Mouse (Mus musculus): ENCODE measurements around the gene Gm4969. TPM values are rescaled to one million over a fixed set of nuclear protein-coding genes. Genes with fewer than 3 reads are reported as not detected.
A peak's percentile ranks its signal among the peaks of the same experiment; 100 is the strongest.
"Not testable (repeated sequence)": the region's sequence is repeated elsewhere in the genome, so short reads cannot be mapped to it uniquely, and the experiment has no call there.

Gene Gm4969
- polyA plus RNA-seq, 1 experiment from 2014 or later, result 6.9 TPM

DNA sequence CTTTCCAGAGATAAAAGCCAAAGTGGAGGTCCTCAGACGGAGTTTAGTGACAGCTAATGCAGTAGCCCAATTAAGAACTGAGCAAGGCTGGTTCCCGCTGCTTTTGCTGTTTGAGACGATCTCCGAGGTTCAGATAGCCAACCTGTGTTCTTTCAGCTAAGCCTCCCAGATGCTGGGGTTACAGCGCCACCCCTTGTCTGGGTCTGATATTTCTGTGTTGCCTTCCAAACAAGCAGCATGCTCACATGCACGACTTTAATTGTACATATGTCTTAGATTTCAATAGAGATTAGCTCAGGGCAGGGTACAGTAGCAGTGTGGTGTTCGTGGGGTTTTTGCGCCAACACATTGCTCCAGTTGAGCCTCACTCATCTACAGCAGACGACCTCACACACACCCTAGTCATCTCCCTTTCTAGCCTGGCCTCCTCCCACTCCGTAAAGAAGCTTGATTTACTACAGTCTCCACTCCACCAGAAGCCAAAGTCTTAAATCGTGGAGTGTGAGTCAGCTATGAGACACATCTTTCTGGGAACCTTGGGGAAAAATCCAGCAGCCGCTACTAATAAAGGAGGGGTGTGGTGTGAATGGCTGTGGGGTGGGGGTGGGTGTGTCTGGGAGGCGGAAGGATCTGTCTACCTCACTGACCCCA, 37.8 kb upstream of the Gm4969 start:
- Histone ChIP-seq H3K4me3 (no peak overlapping the region), H3K9me3 (no peaks in the 10 kb centered on the region), H3K27me3 (replicated peaks) (peaks cover 12% of the 10 kb centered on the region), H3K4me2 (no peak overlapping the region), H3K27ac (no peak overlapping the region), H3K36me3 (replicated peaks) (peaks cover 18% of the 10 kb centered on the region; the same call in 1 of the 2 replicates), H3K4me1 (peaks cover 29% of the 10 kb centered on the region), H3K9ac (no peak overlapping the region)
- ATAC-seq (replicated peaks), result no peak
- WGBS, result 58% methylated on average over 13 of the region's 13 CpGs

DNA sequence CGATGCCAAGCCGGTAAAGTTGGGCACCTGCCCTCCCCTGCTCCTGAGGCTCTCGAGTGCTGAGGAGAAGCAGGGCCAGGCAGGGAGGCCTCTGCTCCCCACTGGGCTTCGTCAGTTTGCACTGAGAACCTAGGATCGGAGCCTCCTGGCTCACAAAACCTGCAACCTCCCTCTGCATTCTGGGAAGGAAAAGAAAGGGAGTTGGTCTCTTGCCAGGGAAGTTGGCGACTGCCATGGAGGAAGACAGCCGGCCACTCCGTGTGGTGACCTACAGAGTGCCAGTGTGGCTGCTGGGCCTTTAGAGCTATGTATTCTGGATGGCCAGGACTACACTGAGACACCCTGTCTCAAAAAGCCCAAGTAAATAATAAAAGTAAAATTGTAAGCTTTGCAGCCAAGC, 36.6 kb upstream of the Gm4969 start:
- WGBS, result 85% methylated on average over 8 of the region's 8 CpGs
- H3K27ac ChIP-seq, result no peak overlapping the region

DNA sequence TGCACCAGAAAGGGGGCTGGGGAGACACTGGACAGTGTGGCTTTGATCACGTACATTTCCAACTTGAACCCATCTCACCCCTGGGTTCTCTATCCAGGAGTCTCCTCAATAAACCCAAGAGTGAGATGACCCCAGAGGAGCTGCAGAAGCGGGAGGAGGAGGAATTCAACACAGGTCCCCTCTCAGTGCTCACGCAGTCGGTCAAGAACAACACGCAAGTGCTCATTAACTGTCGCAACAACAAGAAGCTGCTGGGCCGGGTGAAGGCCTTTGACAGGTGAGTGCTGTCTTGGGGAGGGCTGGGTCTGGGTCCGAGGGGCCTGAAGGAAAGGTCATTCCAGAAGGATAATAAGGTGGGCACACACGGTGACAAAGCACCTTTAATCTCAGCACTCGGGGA, 33.0 kb upstream of the Gm4969 start:
- not testable (repeated sequence) for H3K9me3 ChIP-seq; H3K9ac ChIP-seq; ATAC-seq (replicated peaks); H3K27me3 ChIP-seq (replicated peaks); H3K4me3 ChIP-seq; H3K4me2 ChIP-seq; H3K27ac ChIP-seq
- Histone ChIP-seq H3K36me3 (replicated peaks) (peaks cover 18% of the 10 kb centered on the region; the same call in 1 of the 2 replicates), H3K4me1 (peaks cover 25% of the 10 kb centered on the region)
- 94% methylated on average over 10 of the region's 10 CpGs for WGBS

More for the DNA sequence above, 36.6 kb upstream of the Gm4969 start:
- no peak overlapping the region for H3K9ac ChIP-seq
- H3K27me3 ChIP-seq (replicated peaks), result peaks cover 8% of the 10 kb centered on the region
- H3K36me3 ChIP-seq (replicated peaks), result peaks cover 18% of the 10 kb centered on the region; the same call in 1 of the 2 replicates
- ATAC-seq (replicated peaks), result no peak
- no peaks in the 10 kb centered on the region for H3K9me3 ChIP-seq
- H3K4me1 ChIP-seq, result peaks cover 32% of the 10 kb centered on the region
- H3K4me3 ChIP-seq, result no peak overlapping the region
- H3K4me2 ChIP-seq, result no peak overlapping the region

DNA sequence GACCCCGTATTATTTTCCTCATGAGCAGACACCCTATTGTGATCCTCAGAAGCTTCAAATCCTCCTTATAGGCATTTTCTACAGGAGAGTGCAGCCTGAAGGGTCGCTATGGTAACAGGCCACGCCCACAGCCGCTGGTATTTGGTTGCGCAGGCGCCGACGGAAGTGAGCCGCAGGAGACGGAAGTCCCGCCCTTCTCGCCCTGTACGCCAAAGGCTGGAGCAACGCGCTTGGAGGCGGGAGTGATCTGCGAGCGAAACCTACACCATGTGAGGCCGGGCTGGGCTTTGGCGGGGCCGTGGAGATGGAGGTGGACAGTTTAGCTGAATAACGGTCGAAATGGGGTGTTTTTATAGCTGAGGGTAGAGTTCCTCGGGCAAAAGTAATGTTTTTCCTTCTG, 31.5 kb upstream of the Gm4969 start, which contains the start of gene Snrpd2:
Gene Snrpd2, plus strand, starts transcription at position 97 of the 400 bp plus-strand sequence.
- H3K36me3 ChIP-seq (replicated peaks), result peaks cover 18% of the 10 kb centered on the region; the same call in 1 of the 2 replicates
- peak; percentile 91 for ATAC-seq (replicated peaks)
- peak within 1 kb of the TSS; percentile 71 for H3K9ac ChIP-seq
- H3K4me1 ChIP-seq, result peaks cover 25% of the 10 kb centered on the region
- H3K4me2 ChIP-seq, result peak within 1 kb of the TSS; percentile 76
- under 1% methylated on average over 24 of the region's 24 CpGs for WGBS
- H3K27ac ChIP-seq, result peak within 1 kb of the TSS; percentile 87
- no peaks in the 10 kb centered on the region for H3K27me3 ChIP-seq (replicated peaks)
- no peaks in the 10 kb centered on the region for H3K9me3 ChIP-seq
- peak within 1 kb of the TSS; percentile 54 for H3K4me3 ChIP-seq

DNA sequence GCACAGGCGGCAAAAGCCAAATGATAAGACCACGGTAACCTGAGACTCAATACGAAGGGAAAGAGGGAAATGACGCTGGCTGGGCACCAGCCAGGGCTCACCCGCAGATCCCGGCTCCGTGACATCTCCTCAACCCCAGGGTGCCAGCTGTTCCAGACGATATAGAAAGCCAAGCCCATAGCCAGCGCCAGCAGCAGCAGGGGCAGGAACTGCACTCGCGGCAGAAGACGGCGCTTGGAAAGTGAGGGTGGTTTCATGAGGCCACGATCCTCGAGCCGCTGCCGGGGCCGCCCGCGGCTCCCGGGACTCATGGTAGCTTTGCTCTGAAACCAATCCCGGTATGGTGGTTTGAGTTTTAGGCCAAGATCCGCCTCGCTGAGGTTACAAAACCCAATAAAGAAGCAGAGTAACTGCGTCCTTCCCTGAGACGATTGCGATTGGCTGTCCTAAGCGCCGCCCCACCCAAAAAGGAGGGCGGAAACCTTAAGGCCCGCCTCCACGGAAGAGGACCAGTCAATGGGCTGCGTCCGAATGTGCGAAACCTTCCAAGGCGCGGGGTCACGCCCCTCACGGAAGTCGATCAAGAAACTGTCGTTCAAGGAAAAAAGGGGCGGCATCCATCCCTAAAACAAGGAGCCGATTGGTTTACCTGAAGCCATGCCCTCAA, 30.8 kb upstream of the Gm4969 start, which contains the start of gene Qpctl:
Gene Qpctl, minus strand, starts transcription at position 417 of the 667 bp plus-strand sequence.
- H3K4me2 ChIP-seq, result peak within 1 kb of the TSS; percentile 76
- peak; percentile 98 for ATAC-seq (replicated peaks)
- under 1% methylated on average over 43 of the region's 43 CpGs for WGBS

DNA sequence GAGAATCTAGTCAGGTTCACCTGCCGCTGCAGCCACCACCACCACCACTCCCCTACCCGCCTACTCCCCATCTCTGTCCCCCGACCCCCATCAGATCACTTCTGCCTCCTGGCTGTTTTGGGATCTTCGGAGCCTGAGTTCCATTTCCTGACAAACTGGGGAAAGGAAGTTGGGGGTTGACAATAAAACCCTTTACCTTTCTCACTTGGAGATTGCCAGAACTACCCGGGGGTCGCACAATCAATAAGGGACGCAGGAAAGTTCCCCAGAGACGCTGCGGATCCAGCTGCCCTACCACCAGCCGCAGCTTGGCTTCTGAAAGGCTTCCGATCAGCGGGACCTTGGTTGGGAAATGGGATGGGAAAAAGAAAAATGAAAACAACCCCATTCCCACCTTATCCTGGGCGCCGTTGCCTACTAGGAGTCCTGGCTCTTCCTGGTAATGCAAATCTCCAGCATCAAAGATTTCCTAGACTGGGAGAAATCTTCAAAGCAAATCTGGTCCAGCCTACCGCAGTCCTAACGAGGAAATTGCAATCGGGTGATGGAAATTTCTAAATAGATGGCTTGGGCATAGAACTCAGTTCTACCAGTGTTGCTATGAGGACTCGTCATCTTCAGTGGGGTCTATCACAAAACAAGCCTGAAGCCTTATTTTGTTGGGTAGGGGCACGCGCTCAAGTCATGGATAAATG, 30.2 kb upstream of the Gm4969 start:
- peaks cover 11% of the 10 kb centered on the region; the same call in 1 of the 2 replicates for H3K36me3 ChIP-seq (replicated peaks)
- H3K4me3 ChIP-seq, result peak overlapping the region; percentile 54
- H3K27me3 ChIP-seq (replicated peaks), result no peaks in the 10 kb centered on the region
- no peak for ATAC-seq (replicated peaks)
- H3K4me2 ChIP-seq, result peak overlapping the region; percentile 76
- peaks cover 25% of the 10 kb centered on the region for H3K4me1 ChIP-seq
- peak overlapping the region; percentile 71 for H3K9ac ChIP-seq
- no peaks in the 10 kb centered on the region for H3K9me3 ChIP-seq
- H3K27ac ChIP-seq, result peak overlapping the region; percentile 87
- WGBS, result 13% methylated on average over 20 of the region's 20 CpGs

More for the DNA sequence above, 30.8 kb upstream of the Gm4969 start, which contains the start of gene Qpctl:
- H3K4me3 ChIP-seq, result peak within 1 kb of the TSS; percentile 54
- peaks cover 18% of the 10 kb centered on the region; the same call in 1 of the 2 replicates for H3K36me3 ChIP-seq (replicated peaks)
- H3K9me3 ChIP-seq, result no peaks in the 10 kb centered on the region
- peak within 1 kb of the TSS; percentile 71 for H3K9ac ChIP-seq
- peaks cover 25% of the 10 kb centered on the region for H3K4me1 ChIP-seq
- H3K27ac ChIP-seq, result peak within 1 kb of the TSS; percentile 87
- no peaks in the 10 kb centered on the region for H3K27me3 ChIP-seq (replicated peaks)

DNA sequence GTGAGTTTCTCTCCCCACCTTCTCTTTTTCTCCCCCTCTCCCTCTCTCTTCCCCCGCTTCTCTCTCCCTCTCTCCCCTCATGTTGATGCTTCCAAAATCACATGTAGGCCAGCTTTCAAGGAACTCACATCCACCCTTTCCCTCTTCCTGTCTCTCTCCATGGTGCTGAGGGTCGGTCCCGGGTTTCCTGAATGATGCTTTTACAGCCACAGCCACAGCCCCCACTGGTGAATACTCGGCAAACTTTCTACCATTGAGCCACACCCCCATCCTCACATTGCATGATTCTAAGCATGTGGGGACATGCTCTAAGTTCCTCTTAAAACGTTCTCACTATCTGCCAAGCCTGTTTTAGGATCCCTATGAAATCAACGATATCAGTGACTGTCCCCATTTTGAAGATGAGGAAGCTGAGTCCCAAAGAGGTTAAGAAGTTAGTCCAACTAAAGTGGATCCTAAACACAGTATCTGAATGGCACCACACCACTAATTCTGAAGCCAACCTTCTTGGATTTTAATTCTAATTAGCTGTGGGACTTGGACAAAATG, 29.4 kb upstream of the Gm4969 start:
- Histone ChIP-seq H3K27me3 (replicated peaks) (no peaks in the 10 kb centered on the region), H3K4me3 (peak overlapping the region; percentile 54; the same call in 1 of the 2 replicates), H3K4me1 (peaks cover 25% of the 10 kb centered on the region), H3K9ac (no peak overlapping the region), H3K27ac (no peak overlapping the region), H3K9me3 (no peaks in the 10 kb centered on the region), H3K4me2 (peak overlapping the region; percentile 76), H3K36me3 (replicated peaks) (peaks cover 4% of the 10 kb centered on the region; the same call in 1 of the 2 replicates)
- no peak for ATAC-seq (replicated peaks)
- WGBS, result 65% methylated on average over 6 of the region's 6 CpGs

DNA sequence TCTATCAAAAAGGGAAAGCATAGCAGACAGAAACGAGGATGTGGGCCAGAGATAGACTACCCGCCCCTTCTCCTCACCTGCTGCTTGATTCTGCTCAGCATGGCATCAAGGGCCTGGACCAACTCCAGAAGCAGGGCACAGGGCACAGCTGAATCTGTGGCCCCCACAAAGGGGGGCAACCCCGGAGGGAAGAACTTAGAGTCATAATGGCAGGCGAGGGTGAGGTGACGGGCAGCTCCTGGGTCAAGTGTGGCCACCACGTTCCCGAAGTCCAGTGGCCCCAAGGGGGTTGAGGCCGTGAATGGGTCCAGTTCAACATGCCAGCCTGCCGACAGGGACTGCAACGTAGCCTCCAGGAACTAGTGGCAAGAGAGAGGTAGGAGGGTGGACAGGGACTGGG, 28.6 kb upstream of the Gm4969 start:
- Histone ChIP-seq H3K4me1 (peaks cover 25% of the 10 kb centered on the region), H3K4me3 (no peak overlapping the region), H3K36me3 (replicated peaks) (0 out of 2 replicates have a peak, but pooled peaks cover 3% of the 10 kb centered on the region), H3K9me3 (no peaks in the 10 kb centered on the region), H3K9ac (no peak overlapping the region), H3K27ac (no peak overlapping the region), H3K4me2 (no peak overlapping the region), H3K27me3 (replicated peaks) (no peaks in the 10 kb centered on the region)
- 88% methylated on average over 10 of the region's 10 CpGs for WGBS
- ATAC-seq (replicated peaks), result no peak

DNA sequence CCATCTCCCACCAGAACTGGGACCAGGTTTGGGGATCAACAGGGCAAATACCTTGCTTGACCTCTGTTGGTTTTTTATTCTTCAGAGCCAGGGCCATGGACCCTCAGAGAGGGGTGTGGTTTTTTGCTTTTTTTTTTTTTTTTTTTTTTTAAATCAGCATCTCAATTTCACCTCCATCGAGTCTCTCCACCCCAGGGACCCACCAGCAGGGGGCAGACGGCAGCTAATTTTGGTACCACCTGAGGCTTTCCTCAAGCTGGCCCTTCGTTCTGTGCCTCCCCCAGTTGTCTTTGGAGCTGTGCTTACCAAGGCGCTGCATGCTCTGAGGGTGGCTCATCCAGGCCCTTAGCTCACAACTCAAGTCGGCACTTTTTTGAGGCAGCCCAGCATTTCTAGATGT, 19.2 kb upstream of the Gm4969 start:
- peaks cover 22% of the 10 kb centered on the region; the same call in 1 of the 2 replicates for H3K36me3 ChIP-seq (replicated peaks)
- WGBS, result 53% methylated on average over 5 of the region's 5 CpGs

DNA sequence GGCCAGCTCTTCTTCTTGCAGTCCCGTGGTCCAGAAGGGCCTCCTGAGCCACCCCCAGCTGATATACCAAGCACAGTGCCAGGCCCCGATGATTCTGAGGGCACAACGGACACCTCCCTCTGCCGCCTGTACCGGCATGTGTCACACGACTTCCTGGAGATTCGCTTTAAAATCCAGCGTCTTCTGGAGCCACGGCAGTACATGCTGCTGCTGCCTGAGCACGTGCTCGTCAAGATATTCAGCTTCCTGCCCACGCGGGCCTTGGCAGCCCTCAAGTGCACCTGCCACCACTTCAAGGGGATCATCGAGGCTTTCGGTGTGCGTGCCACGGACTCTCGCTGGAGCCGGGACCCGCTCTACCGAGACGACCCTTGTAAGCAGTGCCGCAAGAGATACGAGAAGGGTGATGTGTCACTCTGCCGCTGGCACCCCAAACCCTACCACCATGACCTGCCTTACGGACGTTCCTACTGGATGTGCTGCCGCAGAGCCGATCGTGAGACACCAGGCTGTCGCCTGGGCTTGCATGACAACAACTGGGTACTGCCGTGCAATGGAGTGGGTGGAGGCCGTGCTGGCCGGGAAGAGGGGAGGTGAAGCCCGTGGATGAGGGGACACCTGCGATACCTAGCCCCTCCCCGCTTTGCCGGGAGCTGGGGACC, 18.6 kb upstream of the Gm4969 start:
- peaks cover 4% of the 10 kb centered on the region for H3K4me1 ChIP-seq
- no peak overlapping the region for H3K4me2 ChIP-seq
- H3K9me3 ChIP-seq, result no peaks in the 10 kb centered on the region
- ATAC-seq (replicated peaks), result no peak; the same call in 1 of the 2 replicates
- no peak overlapping the region for H3K4me3 ChIP-seq
- 89% methylated on average over 38 of the region's 38 CpGs for WGBS
- no peak overlapping the region for H3K27ac ChIP-seq
- peaks cover 22% of the 10 kb centered on the region; the same call in 1 of the 2 replicates for H3K36me3 ChIP-seq (replicated peaks)
- H3K27me3 ChIP-seq (replicated peaks), result no peaks in the 10 kb centered on the region
- H3K9ac ChIP-seq, result no peak overlapping the region

More for the DNA sequence above, 19.2 kb upstream of the Gm4969 start:
- Histone ChIP-seq H3K27ac (no peak overlapping the region), H3K9me3 (no peaks in the 10 kb centered on the region), H3K9ac (no peak overlapping the region), H3K27me3 (replicated peaks) (no peaks in the 10 kb centered on the region), H3K4me2 (no peak overlapping the region), H3K4me1 (no peaks in the 10 kb centered on the region), H3K4me3 (no peak overlapping the region)
- no peak for ATAC-seq (replicated peaks)

DNA sequence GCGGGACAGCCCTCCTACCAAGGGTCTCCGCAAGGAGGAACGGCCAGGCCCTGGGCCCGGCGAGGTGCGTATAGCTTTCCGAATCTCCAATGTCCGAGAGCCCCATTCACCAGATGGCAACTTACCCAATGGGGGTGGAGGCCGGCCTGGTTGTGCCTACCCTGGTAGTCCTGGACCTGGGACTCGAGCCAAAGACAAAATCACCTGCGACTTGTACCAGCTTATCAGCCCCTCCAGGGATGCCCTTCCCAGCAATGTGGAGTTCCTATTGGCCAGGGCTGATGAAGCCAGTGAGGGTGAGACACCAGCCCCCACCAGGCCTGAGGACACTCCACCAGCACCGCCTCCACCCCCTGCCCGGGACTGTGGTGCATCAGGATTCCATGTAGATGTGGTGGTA, 18.0 kb upstream of the Gm4969 start:
- no peaks in the 10 kb centered on the region for H3K9me3 ChIP-seq
- peaks cover 6% of the 10 kb centered on the region for H3K4me1 ChIP-seq
- H3K27ac ChIP-seq, result no peak overlapping the region
- no peak overlapping the region for H3K4me3 ChIP-seq
- no peaks in the 10 kb centered on the region for H3K27me3 ChIP-seq (replicated peaks)
- no peak overlapping the region for H3K4me2 ChIP-seq
- peaks cover 22% of the 10 kb centered on the region; the same call in 1 of the 2 replicates for H3K36me3 ChIP-seq (replicated peaks)
- no peak overlapping the region for H3K9ac ChIP-seq
- 94% methylated on average over 13 of the region's 13 CpGs for WGBS
- no peak for ATAC-seq (replicated peaks)

Measured in midbrain, embryonic 15.5 days (tissue).